Mouse (Mus musculus) gastrocnemius, postnatal 10 days (tissue): Measurements from ENCODE around the gene Sept6. TPM values are rescaled to one million over a fixed set of nuclear protein-coding genes. Genes with fewer than 3 reads are reported as not detected.
A peak's percentile ranks its signal among the peaks of the same experiment; 100 is the strongest.
"Not testable (repeated sequence)": the region's sequence is repeated elsewhere in the genome, so short reads cannot be mapped to it uniquely, and the experiment has no call there.

Experiments used
- DNase-seq: peaks from one replicate; pipeline ENCODE4 v3.0.0; 2021; ENCODE audit warnings: mixed read lengths
- total RNA-seq, 2 experiments: library from RNA; stranded (reverse); gene quantifications; 2 replicates each; pipeline ENCODE4 v1.2.3; 2021

Sept6 gene
- total RNA-seq, 2 experiments from 2014 or later, result 10.7 to 13.5 TPM

DNA sequence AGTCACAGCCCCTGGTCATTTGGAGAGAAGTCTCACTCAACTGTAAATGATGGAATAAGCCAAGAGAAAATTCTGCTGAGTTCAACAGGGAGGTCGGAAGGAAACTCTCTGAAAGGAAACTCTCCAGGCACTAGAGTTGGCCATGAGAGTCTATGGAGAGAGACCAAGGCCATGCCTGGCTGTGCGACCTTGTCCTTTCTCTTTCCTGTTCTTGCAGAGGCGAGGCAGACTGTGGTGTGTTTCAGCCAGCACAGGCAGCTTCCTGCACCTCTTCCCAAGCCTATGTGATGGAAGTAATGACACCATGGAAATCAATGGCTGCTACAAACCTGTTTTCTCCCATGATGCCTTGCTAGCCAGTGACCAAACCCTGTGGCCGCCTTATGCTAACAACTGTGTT, 20.4 kb downstream of the Sept6 start:
- DNase-seq, result no peak

DNA sequence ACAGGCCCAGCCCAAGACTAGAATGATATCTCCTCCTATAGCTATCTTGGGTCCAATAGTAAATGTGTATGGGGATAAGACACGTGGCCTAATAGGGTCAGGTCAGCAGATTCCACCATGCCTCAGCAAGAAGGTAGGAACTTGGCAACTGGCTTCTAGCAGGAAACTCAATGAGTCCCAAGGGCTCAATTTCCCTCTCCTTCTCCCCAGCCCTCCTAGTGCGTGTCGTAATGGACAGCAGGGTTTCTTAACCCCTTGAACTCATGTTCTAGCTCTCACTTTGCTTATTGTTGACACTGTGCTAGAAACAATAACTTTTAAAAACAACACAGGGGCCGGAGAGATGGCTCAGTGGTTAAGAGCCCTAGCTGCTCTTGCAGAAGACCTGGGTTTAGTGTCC, 22.1 kb downstream of the Sept6 start:
- DNase-seq, result no peak

DNA sequence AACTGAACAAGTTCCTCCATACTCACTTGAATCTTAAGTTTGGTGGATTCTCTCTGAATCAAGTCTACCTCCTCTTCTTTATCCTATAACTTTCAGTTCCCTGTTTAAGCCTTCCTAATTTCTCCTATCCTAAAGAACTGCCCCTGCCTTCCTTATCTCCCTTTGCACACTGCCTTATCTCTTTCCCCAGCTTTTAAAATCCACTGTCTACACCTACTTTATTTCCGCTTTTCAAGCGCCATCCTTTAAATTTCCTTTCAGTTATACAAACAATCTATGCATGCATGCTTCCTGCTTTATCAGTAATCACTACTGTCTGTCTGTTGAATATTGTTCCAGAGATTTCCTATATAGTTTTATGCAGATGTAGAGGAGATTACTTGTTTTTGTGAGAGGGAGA, 34.9 kb downstream of the Sept6 start:
- DNase-seq, result no peak

DNA sequence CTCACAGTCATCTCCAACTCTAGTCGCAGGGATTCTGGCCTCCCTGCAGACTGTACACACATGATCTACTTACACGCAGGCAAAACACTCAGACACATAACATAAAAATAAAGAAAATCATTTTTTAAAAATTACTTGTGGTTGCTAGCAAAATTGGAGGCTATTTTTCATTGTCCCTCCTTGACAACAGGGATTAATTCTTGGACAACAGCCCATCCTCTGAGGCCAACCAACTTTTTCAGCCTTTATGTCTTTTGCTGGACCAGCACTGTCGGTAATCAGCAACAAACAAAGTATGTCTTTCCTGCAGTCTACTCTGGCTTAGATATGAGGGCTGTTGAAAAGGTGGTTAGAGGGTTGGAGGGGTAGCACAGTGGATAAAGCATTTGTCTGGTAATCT, 50.5 kb downstream of the Sept6 start:
- DNase-seq, result no peak

DNA sequence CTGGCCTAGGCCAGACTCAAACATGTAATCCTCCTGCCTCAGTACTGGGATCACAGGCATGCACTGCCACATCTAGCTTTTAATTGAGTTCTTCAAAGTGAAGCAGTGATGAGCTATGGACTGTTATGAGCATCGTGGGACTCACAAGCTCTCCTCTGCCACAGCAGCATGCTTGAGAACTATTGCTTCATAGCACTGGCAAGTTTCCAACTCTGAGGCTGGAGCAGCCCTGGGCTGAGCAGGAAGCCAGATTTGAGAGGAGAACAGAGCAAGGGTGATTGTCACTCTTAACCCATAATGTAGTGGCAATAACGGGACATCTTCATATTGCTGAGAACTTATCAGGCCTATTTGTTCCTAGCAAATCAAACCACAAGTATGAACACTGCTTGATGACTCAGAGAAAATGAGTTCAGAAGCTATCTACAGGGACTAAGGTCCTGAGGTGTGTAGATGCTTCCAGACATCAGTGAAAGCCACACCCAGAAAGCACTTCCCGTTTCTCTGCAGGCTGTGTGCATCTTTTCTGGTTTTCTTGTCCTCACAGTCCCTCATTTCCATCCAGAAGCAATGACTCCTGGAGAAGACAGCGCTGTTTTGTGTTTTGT, 51.7 kb downstream of the Sept6 start:
- peak; percentile 29 for DNase-seq

DNA sequence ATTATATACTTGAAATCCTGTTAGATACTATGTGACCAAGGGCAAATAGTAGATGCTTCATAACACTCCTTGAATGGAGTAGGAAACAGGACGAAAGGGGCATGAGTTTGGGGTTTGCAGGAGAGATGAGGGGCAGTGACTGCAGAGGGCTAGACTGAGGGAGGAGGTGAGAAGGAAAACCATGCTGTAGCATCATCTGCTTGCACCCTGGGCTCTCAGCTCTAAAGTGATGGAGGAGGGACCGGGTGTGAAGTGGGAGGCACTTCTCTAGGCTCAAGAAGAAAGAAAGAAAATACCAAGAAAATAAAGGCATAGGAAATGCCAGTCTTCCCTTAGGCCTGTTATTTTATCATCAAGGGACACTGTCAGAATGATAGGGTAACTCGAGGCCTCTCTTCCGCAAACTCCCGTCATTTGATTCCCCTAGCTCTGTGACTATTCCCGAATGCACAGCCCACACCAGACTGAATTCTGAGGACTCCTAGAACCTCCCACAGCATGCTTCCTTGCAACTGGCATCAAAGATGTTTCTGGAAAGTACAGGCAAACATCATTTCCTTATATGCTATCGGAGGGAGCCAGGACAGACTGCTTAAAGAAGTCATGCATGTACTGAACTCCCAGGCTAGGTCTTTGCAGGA, 56.1 kb downstream of the Sept6 start:
- no peak for DNase-seq

DNA sequence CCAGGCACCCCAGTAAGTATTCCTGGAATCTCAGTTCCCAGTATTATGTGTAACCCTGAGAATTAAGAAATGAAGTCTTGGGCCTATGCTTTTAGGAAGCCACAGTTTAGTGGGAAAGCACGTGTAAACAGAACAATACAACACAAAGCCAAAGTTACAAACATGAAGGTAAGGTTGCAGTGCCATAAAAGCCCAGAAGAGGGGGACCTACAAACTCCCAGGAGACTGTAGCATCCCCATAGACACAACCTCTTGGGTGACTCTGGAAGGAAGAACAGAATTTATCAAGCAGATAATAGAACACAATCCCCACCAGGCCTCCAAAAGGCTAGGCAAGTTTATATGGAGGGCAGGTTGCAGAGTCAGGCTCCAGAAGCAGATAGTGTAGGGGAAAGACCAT, 61.0 kb downstream of the Sept6 start:
- no peak for DNase-seq

DNA sequence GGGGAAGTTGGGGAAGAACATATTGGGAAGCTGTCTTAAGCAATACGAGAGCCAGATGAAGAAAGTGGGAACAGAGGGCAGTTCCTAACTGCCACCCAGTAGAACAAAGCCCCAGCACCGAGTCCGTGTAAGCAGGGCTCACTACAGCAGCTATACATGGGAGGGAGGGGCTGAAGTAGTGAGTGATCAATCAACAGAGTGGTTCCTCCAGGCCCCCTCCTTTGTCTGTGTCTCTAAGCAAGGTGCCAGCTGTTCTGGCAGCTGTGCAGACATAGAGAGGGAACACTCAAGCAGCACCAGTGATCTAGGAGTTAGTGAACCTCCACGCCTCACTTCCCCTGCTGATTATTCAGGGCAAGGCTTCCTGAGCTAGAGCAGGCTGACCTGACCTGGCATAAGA, 61.9 kb downstream of the Sept6 start:
- DNase-seq, result no peak

DNA sequence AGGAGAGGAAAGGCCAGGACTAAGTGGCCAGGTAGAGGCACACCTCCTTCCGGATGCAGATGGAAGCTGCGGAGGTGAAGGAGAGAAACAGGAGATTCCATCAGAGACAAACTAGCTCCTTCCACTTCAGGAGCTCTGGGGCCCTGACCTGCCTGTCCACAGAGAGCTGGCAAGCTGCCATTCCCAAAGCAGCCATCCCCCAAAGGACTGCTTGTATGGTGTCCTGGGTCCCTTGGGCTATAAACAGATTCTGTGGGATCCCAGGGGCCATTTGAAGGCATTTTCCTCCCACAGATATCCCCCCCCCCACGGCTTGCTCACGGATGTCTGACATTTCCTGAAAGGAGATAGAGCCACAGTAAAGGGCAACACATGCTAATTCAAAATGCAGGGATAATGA, 62.8 kb downstream of the Sept6 start:
- no peak for DNase-seq

DNA sequence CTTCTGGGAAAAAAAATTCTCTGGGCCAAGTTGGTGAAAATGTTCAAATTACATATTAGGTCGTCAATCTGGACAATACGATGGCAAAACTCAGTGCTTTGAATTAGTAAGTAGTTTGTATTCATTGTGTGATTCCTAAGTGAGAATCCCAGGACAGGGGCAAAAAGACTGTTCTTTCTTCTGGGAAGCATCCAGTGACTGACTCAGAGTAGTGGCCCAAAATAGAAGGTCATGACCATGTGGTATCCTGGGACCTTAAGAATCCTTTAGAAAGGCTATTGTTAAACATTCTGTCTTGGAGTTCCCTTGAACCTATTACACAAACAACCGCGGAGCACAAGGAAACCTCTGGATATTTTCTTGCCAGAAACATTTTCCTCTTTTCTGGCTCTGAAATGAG, 70.2 kb downstream of the Sept6 start:
- no peak for DNase-seq

DNA sequence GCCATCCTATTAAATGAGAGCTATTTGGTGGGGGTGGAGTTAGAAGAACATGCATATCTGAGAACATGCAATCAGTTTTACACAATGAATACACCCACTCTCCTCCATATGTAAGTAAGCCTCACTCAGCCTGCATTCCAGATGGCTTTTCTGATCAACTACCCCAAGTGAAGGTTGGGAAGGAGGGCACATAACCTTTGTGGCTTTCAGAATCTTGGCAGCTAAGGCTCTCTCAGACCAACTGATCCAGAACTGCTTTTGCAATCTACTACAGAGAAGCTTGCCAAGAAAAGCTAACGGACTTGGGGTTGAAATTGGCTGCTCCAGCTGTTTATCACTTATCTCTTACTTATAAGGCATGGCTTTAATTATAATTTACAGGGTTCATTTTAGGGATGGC, 73.8 kb downstream of the Sept6 start:
- no peak for DNase-seq

DNA sequence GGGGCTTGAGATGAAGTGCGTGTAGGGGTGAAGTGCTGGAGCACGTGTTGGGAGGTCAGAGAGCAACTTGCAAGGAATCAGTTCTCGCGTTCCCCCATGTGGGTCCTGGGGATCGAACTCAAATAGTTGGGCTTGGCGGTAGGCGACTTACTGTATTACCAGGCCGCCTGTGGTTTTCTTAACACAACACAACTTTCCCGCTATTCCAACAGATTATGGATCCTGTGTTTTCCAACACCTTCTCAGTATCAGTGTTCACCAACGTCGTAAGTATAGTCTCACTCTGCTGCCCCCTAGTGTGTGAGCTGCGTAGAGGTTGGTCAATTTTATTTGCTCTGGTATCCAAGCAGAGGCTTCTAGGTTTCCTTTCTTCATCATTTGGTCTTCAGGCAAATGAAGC, 80.3 kb downstream of the Sept6 start:
- DNase-seq, result peak; percentile 21

DNA sequence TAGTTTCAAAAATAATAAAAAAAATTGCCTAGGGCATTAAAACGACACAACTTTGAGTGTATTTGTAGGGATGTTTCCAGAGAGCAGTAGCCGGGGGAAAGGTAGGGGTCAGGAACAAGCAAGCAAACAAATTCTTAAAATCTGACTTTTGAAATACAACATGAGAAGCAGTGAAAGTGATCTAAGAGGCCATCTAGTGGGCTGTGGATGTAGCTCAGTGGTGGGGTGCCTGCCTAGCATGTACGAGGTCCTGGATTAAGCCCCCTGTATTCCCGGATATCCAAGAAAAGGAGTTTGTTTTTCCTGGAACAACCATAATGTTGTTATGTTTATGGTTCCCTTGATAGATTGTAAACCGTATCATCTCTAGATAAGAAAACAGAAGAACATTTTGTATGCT, 85.1 kb downstream of the Sept6 start:
- DNase-seq, result no peak

DNA sequence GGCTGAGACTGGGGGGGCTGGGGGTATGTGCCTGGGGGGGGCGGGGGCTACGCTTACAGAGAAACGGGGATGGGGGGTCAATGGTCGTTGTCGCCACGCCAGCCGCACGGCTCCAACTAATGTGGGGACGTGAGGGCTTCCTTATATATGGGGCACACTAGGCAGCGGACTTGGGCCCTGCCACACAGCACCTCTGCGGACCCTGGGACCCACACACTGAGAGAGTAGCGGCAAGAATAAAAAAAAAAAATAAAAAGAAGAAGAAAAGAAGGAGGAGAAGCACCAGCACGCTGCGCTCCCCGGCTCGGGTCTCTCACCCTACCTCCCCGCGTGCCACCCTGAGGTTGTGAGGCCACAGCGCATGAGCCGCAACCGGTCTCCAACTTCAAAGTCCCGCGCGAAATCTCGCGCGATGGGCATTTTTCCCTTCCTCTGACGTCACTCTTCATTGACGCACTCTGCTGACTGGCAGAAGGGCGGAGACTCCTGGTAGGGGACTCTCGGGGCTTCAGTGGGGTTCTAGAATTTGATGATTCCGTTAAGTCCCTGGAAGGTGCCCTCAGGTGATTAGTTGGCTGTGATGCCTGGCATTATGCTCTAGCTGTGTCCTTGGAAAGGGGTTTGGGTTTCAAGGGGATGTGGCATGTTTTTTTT, 88.4 kb downstream of the Sept6 start:
- DNase-seq, result peak; percentile 83

DNA sequence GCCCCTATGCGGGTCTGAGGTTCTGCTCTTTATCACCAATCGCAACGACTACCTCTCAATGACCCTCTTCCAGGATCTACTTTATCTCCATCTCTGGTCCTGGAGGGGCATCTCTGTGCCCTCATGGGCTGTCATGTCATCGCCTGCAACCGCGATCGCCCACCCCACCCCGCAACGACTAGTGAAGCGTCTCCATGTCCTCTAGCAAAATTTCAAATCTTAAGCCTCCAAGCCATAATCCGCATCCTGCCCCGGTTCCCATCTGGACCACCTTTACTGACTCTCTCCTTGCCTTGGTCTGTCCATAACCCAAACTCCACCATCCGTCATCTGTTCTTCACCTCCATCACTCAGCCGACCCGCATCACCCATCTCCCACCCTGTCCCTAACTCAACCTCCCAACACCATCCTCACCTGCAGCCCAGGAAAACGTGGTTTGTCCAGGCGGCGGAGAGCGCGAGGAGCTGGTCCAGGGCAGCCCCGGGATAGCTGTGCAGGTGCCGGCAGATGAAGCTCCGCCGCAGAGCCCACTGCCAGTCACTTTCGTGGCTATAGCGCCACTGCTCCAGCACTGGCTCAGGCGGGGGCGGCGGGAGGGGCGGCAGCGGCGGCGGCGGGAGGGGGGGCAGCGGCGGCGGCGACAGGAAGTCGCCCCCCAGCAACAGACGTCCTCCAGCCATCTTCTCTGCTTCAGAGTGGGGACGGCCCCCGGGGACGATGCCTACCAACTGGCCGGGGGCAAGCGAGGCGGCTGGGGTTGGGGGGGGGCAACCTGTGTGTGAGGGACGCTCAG, 89.1 kb downstream of the Sept6 start, which contains the start of gene Nkrf:
Gene Nkrf (minus strand): TSS at position 579 of the 794 bp plus-strand sequence.
- DNase-seq, result peak; percentile 20

DNA sequence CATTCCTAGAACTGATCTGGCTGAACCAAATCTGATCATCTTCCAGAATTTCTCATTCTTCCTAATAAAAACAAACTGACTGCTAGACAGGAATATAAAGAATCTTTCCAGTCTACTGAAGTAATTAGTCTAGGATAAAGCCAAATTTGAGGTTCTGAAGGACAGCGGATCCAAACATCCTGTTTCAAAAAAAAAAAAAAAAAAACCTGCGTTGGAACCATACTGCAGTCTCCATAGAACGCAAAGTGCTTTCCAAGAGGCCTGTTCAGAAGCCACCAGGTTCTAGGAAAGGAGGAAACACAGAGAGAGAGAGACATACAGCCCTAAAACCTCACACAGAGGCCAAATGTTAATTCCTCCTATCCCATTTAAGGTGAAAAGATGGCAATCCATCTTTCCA, 89.9 kb downstream of the Sept6 start:
- no peak for DNase-seq

DNA sequence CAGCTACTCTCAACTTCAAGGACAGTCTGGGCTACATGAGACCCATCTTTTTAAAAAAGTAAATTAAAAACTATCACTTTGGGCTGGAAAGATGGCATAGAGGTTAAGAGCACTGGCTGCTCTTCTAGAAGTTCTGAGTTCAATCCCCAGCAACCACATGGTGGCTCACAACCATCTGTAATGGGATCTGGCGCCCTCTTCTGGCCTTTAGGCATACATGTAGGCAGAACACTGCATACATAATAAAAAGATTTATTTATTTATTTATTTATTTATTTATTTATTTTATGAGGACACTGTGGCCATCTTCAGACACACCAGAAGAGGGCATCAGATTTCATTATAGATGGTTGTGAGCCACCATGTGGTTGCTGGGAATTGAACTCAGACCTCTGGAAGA, 92.7 kb downstream of the Sept6 start:
- DNase-seq, result not testable (repeated sequence)

DNA sequence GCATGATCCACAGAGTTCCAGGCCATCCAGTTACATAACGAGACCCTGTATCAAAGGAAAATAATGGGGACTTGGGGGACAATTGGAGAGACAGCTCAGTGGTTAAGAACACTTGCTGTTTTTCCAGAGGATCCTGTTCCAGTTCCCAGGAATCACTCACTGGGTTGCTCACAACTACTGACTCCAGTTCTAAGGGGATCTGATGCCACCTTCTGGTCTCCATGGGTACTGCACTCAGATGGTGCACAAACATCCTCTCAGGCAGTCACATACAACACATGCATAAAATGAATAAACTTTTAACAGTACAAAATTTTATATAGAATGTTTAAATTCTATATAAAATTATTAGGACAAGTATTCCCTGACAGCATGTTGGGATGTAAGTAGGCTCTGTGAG, 106.9 kb downstream of the Sept6 start:
- DNase-seq, result no peak

DNA sequence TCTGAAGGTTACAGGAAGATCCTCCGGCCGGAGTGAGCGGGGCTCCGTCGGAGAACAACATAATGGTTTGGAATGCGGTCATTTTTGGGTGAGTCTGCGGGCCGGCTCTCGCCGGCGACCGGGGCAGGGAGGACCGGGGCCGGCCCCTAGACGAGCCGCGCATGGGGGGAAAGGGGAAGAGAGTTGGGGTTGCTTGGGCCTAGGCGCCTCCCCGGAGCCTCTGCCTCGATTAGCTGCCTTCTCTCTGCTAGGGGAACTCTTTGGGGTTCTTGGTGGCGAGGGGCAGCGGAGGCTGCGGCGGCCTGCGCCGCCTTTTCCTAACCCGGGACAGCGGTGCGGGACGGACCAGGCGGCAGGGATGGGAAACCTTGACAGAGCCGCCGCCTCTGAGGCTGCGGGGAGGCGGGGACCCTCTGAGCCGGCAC, 116.9 kb downstream of the Sept6 start:
- no peak for DNase-seq

DNA sequence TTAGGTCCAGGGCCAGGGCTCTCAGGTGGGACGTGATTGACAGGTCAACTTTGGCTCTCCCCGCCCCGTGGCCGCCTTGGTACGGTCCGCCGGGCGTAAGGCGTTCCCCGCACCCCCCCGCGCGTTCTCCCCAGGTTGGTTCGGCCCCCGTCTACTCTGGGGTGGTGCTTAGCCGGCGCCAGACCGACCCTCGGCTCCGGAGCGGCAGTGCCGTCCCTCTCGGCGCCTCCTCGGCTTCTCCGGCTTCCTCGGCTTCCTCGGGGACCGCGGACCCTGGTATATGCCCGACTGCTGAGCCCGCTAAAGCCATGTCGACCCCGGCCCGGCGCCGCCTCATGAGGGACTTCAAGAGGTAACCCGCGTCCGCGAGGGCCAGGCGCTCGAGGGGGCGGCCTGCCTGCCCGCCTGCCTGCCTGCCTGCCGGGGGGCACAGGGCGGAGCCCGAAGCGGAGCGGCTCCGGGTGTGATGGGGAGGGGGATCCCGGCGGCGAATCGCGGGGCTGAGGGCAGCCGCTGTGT, 117.4 kb downstream of the Sept6 start:
- DNase-seq, result peak; percentile 84

DNA sequence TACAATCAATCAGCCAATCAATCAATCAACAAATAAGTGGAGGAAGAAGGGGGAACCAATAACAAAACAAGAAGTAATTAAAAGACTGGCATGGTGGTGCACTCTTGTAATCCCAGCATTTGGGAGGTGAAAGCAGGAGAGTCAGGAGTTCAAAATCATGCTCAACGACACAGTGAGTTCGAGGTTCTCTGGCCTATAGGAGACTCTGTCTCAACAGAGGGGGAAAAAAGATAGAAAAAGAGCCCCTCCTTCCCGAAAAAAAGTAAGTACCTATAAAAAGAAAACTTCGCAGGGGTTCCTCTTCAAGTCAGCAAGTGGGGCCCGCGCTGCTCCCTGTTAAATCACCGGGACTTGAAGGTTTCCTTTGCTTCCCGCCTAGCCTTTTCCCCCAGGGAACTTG, 117.8 kb downstream of the Sept6 start, which contains the start of the genes Ube2a and C330007P06Rik:
Gene Ube2a (plus strand): TSS at position 136 of the 400 bp plus-strand sequence.
Gene C330007P06Rik (minus strand): TSS at position 347 of the 400 bp plus-strand sequence.
- DNase-seq, result no peak

DNA sequence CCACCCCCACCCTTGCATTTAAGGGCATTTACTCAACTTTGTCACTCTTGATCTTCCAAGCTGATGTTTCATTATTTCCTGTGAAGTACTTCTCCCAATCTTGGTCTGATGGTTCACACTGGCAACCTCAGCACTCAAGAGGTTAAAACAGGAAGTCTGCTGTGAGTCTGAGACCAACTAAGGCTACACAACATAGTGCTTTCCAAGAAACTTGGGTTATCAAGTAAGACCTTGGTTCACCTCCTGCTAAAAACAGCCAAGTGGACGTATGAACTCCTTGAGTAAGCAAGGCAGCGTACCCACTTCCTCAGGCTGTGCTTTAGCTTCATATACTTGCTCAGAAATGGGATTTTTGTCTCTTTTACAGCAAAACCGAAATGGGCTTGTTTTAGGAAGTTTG, 121.2 kb downstream of the Sept6 start:
- DNase-seq, result no peak
